Mouse (Mus musculus): ENCODE data around the gene Fcgrt. TPM values are rescaled to one million over a fixed set of nuclear protein-coding genes. Genes with fewer than 3 reads are reported as not detected.
A peak's percentile ranks its signal among the peaks of the same experiment; 100 is the strongest.

The Fcgrt gene
- total and polyA plus RNA-seq, 3 experiments: 0.27 to 1.7 TPM; not detected in 1

GRCm38 (mm10) chr7:45123186-45123570 is 19.5 kb upstream of the Fcgrt start:
- Histone ChIP-seq H3K9ac (ENCODE audit: control insufficient read depth, low read depth, low read length, poor library complexity, severe bottlenecking) (peak overlapping the region; percentile 91), H3K4me1 (ENCODE audit: control insufficient read depth in 1 of 2, insufficient read depth in 2 of 2, low read length in 2 of 2) (peaks cover 0 to 22% of the 10 kb centered on the region in 2 experiments; a peak in 2 of 4 replicates), H3K36me3 (ENCODE audit: control insufficient read depth in 1 of 2, insufficient read depth in 2 of 2, low read length in 2 of 2) (peaks cover 14 to 17% of the 10 kb centered on the region in 2 experiments), H3K27me3 (ENCODE audit: control insufficient read depth in 1 of 2, insufficient read depth in 2 of 2, low read length in 2 of 2) (no peaks in the 10 kb centered on the region), H3K9me3 (replicated peaks; ENCODE audit: insufficient read depth, low read length) (no peaks in the 10 kb centered on the region), H3K27ac (ENCODE audit: control insufficient read depth, low read depth, low read length) (peak overlapping the region; percentile 80), H3K79me2 (ENCODE audit: control insufficient read depth, insufficient read depth, low read length, poor library complexity) (peaks cover 53% of the 10 kb centered on the region), H3K4me3 (ENCODE audit: control insufficient read depth in 1 of 2, insufficient read depth in 1 of 2, low read depth in 2 of 2, low read length in 2 of 2) (peak overlapping the region; percentile 68 to 84)
- no peak for TF ChIP-seq SMC3 (IDR thresholded peaks at IDR 0.05; ENCODE audit: low read depth, low read length)
- TF ChIP-seq TBP (IDR thresholded peaks at IDR 0.05; ENCODE audit: low read depth, low read length): 0 out of 2 replicates have a peak, but pooled peaks have one; percentile 17
- TF ChIP-seq POLR2A (IDR thresholded peaks at IDR 0.05; ENCODE audit: control insufficient read depth in 1 of 2, insufficient read depth in 1 of 2, low read depth in 1 of 2, low read length in 2 of 2, poor library complexity in 1 of 2): peak; percentile 25 to 55; a peak in 2 of 4 replicates
- peak; percentile 67 for DNase-seq (ENCODE audit: low read depth, low spot score)

DNA sequence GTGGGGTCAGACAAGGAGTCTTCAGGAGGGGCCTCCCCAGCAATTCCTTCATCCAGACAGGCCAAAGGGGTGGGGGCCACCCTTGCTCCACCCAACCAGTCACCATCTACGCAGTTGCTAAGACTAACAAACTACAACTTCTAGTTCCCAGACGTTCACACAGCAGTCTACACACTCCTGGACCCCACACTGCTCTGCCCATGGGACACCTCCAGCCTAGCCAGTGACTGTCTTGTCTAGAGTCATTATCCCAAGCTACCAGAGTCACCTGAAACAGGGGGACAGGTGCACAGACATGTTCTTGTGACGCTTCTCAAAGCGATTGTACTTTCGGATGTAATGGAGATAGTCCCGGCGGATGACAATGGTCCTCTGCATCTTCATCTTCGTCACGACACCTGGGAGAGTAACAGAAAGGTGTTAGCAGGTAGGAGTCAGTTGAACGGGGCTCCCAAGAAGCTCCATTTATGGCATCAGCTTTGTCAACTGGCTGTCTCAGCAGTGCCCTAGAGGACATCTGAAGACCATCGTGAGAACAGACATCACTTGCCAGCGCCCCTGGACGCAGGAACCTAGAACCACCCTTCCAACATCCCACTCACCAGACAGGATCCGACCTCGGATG is 19.0 kb upstream of the Fcgrt start:
- Histone ChIP-seq H3K79me2 (ENCODE audit: control insufficient read depth, insufficient read depth, low read length, poor library complexity) (peaks cover 48% of the 10 kb centered on the region), H3K36me3 (ENCODE audit: control insufficient read depth in 1 of 2, insufficient read depth in 2 of 2, low read length in 2 of 2) (peaks cover 14 to 17% of the 10 kb centered on the region in 2 experiments), H3K4me3 (ENCODE audit: control insufficient read depth in 1 of 2, insufficient read depth in 1 of 2, low read depth in 2 of 2, low read length in 2 of 2) (peak overlapping the region; percentile 68 to 84), H3K27ac (ENCODE audit: control insufficient read depth, low read depth, low read length) (peak overlapping the region; percentile 80), H3K9ac (ENCODE audit: control insufficient read depth, low read depth, low read length, poor library complexity, severe bottlenecking) (peak overlapping the region; percentile 91), H3K27me3 (ENCODE audit: control insufficient read depth in 1 of 2, insufficient read depth in 2 of 2, low read length in 2 of 2) (no peaks in the 10 kb centered on the region), H3K4me1 (ENCODE audit: control insufficient read depth in 1 of 2, insufficient read depth in 2 of 2, low read length in 2 of 2) (peaks cover 0 to 22% of the 10 kb centered on the region in 2 experiments; a peak in 2 of 4 replicates), H3K9me3 (replicated peaks; ENCODE audit: insufficient read depth, low read length) (no peaks in the 10 kb centered on the region)
- DNase-seq (ENCODE audit: low read depth, low spot score): peak; percentile 32
- TF ChIP-seq MAX (IDR thresholded peaks at IDR 0.05; ENCODE audit: low read length): no peak
- TF ChIP-seq ELF1 (IDR thresholded peaks at IDR 0.05; ENCODE audit: low read depth, low read length): no peak
- TF ChIP-seq HCFC1 (IDR thresholded peaks at IDR 0.05; ENCODE audit: low read depth, low read length): no peak
- TF ChIP-seq NRF1 (IDR thresholded peaks at IDR 0.05; ENCODE audit: insufficient read depth, low read depth, low read length, poor library complexity, severe bottlenecking): no peak
- TF ChIP-seq TCF12 (IDR thresholded peaks at IDR 0.05; ENCODE audit: low read depth, low read length): no peak
- no peak for TF ChIP-seq ZMIZ1 (IDR thresholded peaks at IDR 0.05; ENCODE audit: low read depth, low read length)
- TF ChIP-seq ZNF384 (IDR thresholded peaks at IDR 0.05; ENCODE audit: low read depth, low read length): no peak
- TF ChIP-seq MYC (IDR thresholded peaks at IDR 0.05; ENCODE audit: low read depth, low read length): no peak
- no peak for TF ChIP-seq RCOR1 (IDR thresholded peaks at IDR 0.05; ENCODE audit: low read depth, low read length)
- TF ChIP-seq MAFK (IDR thresholded peaks at IDR 0.05; ENCODE audit: borderline replicate concordance, low read depth, low read length): no peak
- no peak for TF ChIP-seq ETS1 (IDR thresholded peaks at IDR 0.05; ENCODE audit: low read depth, low read length)
- no peak for TF ChIP-seq E2F4 (IDR thresholded peaks at IDR 0.05; ENCODE audit: borderline replicate concordance, low read depth, low read length)
- TF ChIP-seq CHD2 (IDR thresholded peaks at IDR 0.05; ENCODE audit: low read length): no peak
- TF ChIP-seq ZKSCAN1 (IDR thresholded peaks at IDR 0.05; ENCODE audit: low read depth, low read length): no peak
- no peak for TF ChIP-seq USF2 (IDR thresholded peaks at IDR 0.05; ENCODE audit: borderline replicate concordance in 1 of 2, insufficient read depth in 1 of 2, low read depth in 1 of 2, low read length in 2 of 2)
- no peak for TF ChIP-seq TAL1 (IDR thresholded peaks at IDR 0.05; ENCODE audit: low read length)
- no peak for TF ChIP-seq MAZ (IDR thresholded peaks at IDR 0.05; ENCODE audit: low read depth, low read length)
- TF ChIP-seq TBP (IDR thresholded peaks at IDR 0.05; ENCODE audit: low read depth, low read length): no peak
- no peak for TF ChIP-seq RAD21 (IDR thresholded peaks at IDR 0.05; ENCODE audit: low read depth, low read length)
- TF ChIP-seq MXI1 (IDR thresholded peaks at IDR 0.05; ENCODE audit: low read depth, low read length): no peak
